Mouse (Mus musculus) forebrain, postnatal 0 days (tissue): Measurements from ENCODE around the gene Ptgs1. TPM values are rescaled to one million over a fixed set of nuclear protein-coding genes. Genes with fewer than 3 reads are reported as not detected.
A peak's percentile ranks its signal among the peaks of the same experiment; 100 is the strongest.

Experiments
- ATAC-seq: fragments of 200-750 bp; cut with Nextera tagmentation; 2 replicates; pipeline ENCODE4 v1.8.0; 2017; ENCODE audit warnings: mild to moderate bottlenecking, moderate library complexity
- DNase-seq: peaks from one replicate; pipeline ENCODE4 v3.0.0-alpha.2; 2015
- H3K27ac ChIP-seq: fragments of 300-500 bp; sonication (generic); 2 replicates; pipeline ENCODE4 v1.5.1; 2014; ENCODE audit warnings: low read depth, mild to moderate bottlenecking, antibody characterized with exemption, low read length, moderate library complexity, mixed read lengths
- H3K27me3 ChIP-seq: fragments of 300-500 bp; sonication (generic); 2 replicates; pipeline ENCODE4 v1.6.1; 2014; ENCODE audit warnings: mild to moderate bottlenecking, low read length, mixed read lengths; ENCODE audit not compliant: insufficient read depth
- H3K36me3 ChIP-seq: fragments of 300-500 bp; sonication (generic); 2 replicates; pipeline ENCODE4 v1.6.1; 2014; ENCODE audit warnings: mild to moderate bottlenecking, moderate library complexity; ENCODE audit not compliant: insufficient read depth
- H3K4me1 ChIP-seq: fragments of 300-500 bp; sonication (generic); 2 replicates; pipeline ENCODE4 v1.6.1; 2014; ENCODE audit warnings: antibody characterized with exemption; ENCODE audit not compliant: insufficient read depth
- H3K4me2 ChIP-seq: fragments of 300-500 bp; sonication (generic); 2 replicates; pipeline ENCODE4 v1.6.1; 2014; ENCODE audit warnings: low read depth, mild to moderate bottlenecking, moderate library complexity
- H3K4me3 ChIP-seq: fragments of 300-500 bp; sonication (generic); 2 replicates; pipeline ENCODE4 v1.5.1; 2014; ENCODE audit warnings: low read depth, low read length, mixed read lengths
- H3K9ac ChIP-seq: fragments of 300-500 bp; sonication (generic); 2 replicates; pipeline ENCODE4 v1.6.1; 2014; ENCODE audit warnings: mild to moderate bottlenecking
- H3K9me3 ChIP-seq: fragments of 300-500 bp; sonication (generic); 2 replicates; pipeline ENCODE4 v1.6.1; 2016; ENCODE audit warnings: low read length
- CTCF ChIP-seq: sonication (generic); IDR thresholded peaks from 2 replicates; pipeline ENCODE4 v1.5.1; 2016; ENCODE audit warnings: antibody characterized with exemption, control low read depth, low read depth
- WGBS: fragments of 180-500 bp; shearing (Covaris S2); extraction: QIAGEN DNeasy Blood & Tissue Kit; methylation state at CpG from one replicate; pipeline ENCODE4 v1.1.7; 2014; 5-methylcytosine and 5-hydroxymethylcytosine counted together
- polyA plus RNA-seq: library from polyadenylated mRNA; unstranded; fragments of >200 nt; fragmentation: Nextera tagmentation; extraction: Ambion mirVana; gene quantifications from 2 replicates; pipeline ENCODE4 v1.2.1, GENCODE M21; 2015
- total RNA-seq: library from RNA; depleted of rRNA; stranded (reverse); fragments of >200 nt; gene quantifications from 2 replicates; pipeline ENCODE4 v1.2.3, GENCODE M21; 2014

Gene Ptgs1
- total and polyA plus RNA-seq, 2 experiments from 2014 or later = 5.5 to 6.6 TPM

DNA sequence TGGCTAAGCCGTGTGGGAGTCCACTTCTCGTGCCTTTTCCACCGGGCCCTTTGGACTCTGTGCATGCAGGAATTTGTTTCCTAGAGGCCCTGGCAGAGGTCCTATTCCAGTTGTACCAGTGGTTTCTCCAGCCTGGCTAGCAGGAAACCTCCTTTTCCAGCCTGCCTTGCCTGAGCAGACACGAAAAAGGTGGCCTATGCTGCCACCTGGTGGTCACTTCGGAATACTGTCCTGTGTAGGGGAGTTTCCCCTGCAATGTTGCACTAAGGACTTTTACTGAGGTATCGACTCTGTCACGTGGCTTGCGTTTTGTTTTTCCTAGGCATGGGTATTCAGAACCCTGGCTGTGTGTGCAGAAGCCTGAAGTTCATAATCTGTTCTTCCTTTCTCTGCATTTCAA, 16.2 kb upstream of the Ptgs1 start:
- 6% methylated on average over 8 of the region's 8 CpGs for whole genome bisulfite sequencing
- Histone ChIP-seq H3K9ac (peak overlapping the region; percentile 2; the same call in 1 of the 2 replicates), H3K36me3 (no peaks in the 10 kb centered on the region), H3K9me3 (no peaks in the 10 kb centered on the region), H3K27me3 (peaks cover 18% of the 10 kb centered on the region; the same call in 1 of the 2 replicates), H3K4me1 (no peaks in the 10 kb centered on the region), H3K4me3 (no peak overlapping the region), H3K27ac (no peak overlapping the region), H3K4me2 (0 out of 2 replicates have a peak overlapping the region, but pooled peaks have one; percentile 18)
- DNase-seq (peak; percentile 93), ATAC-seq (peak; percentile 90)
- TF ChIP-seq CTCF = peak; percentile 96

DNA sequence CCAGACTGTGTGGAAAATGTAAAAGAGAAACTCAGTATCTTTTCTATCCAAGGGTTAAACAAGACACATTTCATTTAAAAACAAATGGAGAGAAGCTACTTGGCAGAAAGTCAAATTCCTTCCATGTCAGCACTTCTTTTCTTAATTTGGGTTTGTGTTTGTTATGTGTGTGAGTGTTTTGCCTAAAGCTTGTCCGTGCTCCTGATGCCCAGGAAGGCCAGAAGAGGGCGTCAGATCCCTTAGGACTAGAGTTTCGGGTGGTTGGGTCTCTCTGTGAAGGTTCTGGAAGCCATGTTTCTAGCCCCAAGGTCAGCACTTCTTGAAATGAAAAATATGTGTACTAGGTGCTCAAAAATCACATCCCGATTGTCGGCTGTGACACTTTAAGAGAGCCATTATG, 15.8 kb upstream of the Ptgs1 start:
- DNase-seq = no peak
- Histone ChIP-seq H3K27me3 (peaks cover 18% of the 10 kb centered on the region; the same call in 1 of the 2 replicates), H3K4me1 (no peaks in the 10 kb centered on the region), H3K4me2 (0 out of 2 replicates have a peak overlapping the region, but pooled peaks have one; percentile 18), H3K4me3 (no peak overlapping the region), H3K9me3 (no peaks in the 10 kb centered on the region), H3K9ac (peak overlapping the region; percentile 2; the same call in 1 of the 2 replicates), H3K27ac (no peak overlapping the region), H3K36me3 (no peaks in the 10 kb centered on the region)
- 52% methylated on average over 5 of the region's 5 CpGs for WGBS
- peak; percentile 36; the same call in 1 of the 2 replicates for ATAC-seq
- TF ChIP-seq CTCF = no peak

DNA sequence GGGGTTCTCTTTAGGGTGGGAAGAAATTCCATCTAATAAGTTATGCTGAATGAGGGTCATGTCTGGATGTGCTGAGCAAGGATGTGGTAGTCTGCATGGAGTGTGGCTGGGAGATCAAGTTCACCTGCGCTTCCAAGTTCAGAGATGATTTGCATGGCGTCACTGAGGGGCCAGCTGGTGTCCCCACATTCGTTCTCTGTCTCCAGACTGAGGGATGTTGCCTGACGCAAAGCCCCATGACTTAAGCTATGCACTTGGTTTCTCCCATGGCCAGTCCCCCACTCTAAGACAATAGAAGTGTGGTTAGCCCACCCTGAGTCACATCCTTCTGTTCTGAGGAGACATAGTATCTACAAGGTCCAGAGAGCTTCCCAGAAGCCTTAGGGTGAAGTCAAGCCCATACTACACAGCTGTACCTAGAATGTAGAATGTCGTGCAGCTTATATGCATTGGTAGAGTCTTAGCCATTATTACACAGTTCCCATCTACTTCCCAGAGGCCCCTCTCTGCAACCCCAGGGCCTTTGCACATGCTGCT, 15.0 kb upstream of the Ptgs1 start:
- DNase-seq (no peak), ATAC-seq (no peak)
- H3K4me3 ChIP-seq = no peak overlapping the region
- no peak overlapping the region for H3K4me2 ChIP-seq
- peaks cover 15% of the 10 kb centered on the region; the same call in 1 of the 2 replicates for H3K27me3 ChIP-seq
- H3K9me3 ChIP-seq = no peaks in the 10 kb centered on the region
- H3K27ac ChIP-seq = no peak overlapping the region
- H3K36me3 ChIP-seq = no peaks in the 10 kb centered on the region
- no peaks in the 10 kb centered on the region for H3K4me1 ChIP-seq
- no peak for TF ChIP-seq CTCF
- no peak overlapping the region for H3K9ac ChIP-seq
- 90% methylated on average over 5 of the region's 5 CpGs for whole genome bisulfite sequencing

DNA sequence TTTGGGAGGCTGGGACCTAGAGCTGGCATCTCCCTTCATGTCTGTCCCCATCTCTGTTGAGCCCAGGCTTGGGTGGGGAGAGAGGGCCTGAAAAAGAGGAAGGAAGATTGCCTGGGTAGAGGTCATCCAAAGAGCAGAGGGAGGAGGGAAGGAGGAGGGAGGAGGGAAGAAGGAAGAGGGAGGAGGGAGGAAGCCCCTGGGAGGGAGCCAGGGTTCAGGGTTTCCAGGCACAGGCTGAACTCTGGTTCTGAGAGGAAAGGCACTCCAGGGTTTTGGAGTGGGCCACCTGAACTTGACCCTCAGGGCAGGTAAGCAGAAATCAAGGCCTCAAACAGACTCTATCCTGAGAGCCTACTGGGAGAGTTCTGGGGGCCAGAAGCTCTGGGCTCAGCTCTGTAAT, 13.7 kb upstream of the Ptgs1 start:
- no peak overlapping the region for H3K4me3 ChIP-seq
- no peak for TF ChIP-seq CTCF
- H3K36me3 ChIP-seq = no peaks in the 10 kb centered on the region
- H3K9me3 ChIP-seq = no peaks in the 10 kb centered on the region
- H3K27me3 ChIP-seq = peaks cover 5% of the 10 kb centered on the region; the same call in 1 of the 2 replicates
- H3K4me2 ChIP-seq = no peak overlapping the region
- H3K9ac ChIP-seq = no peak overlapping the region
- ATAC-seq (no peak), DNase-seq (no peak)
- H3K4me1 ChIP-seq = no peaks in the 10 kb centered on the region
- no peak overlapping the region for H3K27ac ChIP-seq

DNA sequence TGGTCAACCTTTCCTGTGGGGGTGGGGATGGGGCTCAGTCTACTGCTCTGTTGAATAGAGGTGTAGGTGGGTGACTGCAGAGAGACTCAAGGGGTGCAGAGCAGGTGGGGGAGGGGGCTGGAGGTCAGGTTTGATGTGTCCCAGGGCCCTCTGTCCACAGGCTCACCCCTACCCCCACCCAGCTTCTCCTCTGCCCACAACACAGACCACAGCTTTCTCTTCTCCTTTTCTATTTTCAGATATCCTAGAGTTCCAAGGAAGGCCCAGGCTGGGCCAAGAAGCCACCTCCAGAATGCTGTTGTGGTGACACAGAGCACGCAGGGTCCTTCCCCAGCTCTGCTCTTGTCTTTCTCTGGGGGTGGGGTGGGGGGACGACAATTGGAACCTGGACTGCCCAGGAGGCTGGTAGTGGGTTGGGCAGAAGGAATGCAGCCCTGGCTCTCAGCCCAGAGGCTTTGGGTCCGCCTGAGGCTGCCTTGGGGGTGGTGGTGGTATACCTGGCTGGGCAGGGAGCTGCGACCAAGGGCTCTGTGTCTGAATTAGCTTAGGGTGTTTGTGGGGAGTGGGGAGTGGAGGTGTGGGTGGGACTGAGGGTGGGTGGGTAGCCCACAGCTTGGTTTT, 13.2 kb upstream of the Ptgs1 start:
- Histone ChIP-seq H3K27me3 (no peaks in the 10 kb centered on the region), H3K4me2 (no peak overlapping the region), H3K4me1 (no peaks in the 10 kb centered on the region), H3K9ac (no peak overlapping the region), H3K4me3 (no peak overlapping the region), H3K36me3 (no peaks in the 10 kb centered on the region), H3K27ac (no peak overlapping the region), H3K9me3 (no peaks in the 10 kb centered on the region)
- ATAC-seq = no peak
- no peak for TF ChIP-seq CTCF
- DNase-seq = no peak
- WGBS = 43% methylated on average over 4 of the region's 4 CpGs

DNA sequence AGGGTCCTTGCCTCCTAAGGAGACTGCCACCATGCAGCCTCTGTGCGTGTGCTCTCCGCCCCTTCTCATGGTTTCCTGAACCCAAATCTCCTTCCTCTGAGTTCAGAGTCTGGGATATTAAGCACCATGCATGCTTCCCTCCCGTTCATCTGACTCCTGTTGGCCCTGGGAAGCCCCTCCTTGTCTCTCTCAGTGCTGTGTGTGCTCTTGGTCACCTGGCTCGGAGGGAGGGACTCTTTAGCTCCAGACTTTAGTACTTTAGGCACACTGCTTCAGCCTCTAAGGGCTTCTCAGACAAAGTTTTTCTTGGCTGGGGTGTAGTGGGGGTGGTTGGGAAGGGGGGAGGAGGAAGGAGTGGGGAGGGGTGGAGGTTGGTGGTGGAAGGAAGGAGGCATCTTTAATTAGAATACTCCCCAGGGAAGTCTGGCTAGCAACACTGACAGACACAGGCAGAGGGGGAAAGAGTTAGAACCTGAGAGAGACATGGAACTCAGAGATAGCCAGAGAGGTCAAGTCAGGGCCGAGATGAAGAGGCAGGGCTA, 12.5 kb upstream of the Ptgs1 start:
- TF ChIP-seq CTCF = no peak
- no peaks in the 10 kb centered on the region for H3K4me1 ChIP-seq
- H3K4me3 ChIP-seq = no peak overlapping the region
- no peaks in the 10 kb centered on the region for H3K36me3 ChIP-seq
- no peak overlapping the region for H3K9ac ChIP-seq
- ATAC-seq (no peak), DNase-seq (no peak)
- 49% methylated on average over 5 of the region's 5 CpGs for WGBS
- H3K4me2 ChIP-seq = no peak overlapping the region
- no peak overlapping the region for H3K27ac ChIP-seq
- H3K9me3 ChIP-seq = no peaks in the 10 kb centered on the region
- H3K27me3 ChIP-seq = no peaks in the 10 kb centered on the region

DNA sequence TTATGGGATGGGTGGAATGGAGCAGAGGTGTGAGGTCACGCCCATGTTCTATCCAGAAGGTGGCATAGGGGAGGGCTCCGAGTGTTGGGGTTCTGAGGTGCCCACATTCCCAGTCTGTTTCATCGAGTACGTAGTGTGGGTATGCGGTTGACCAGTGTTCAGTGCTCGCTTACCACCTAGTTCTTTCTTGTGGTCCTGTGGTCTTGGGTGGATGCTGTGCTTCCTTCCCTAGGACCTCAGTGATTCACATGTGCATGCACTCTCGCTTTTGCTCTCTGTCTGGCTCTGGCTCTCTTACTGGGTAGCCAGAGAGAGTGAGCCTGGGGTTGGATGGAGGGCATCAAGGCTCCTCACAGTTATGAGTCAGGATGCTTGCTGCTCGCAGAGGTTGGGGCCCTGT, 10.1 kb upstream of the Ptgs1 start:
- ATAC-seq = no peak
- Histone ChIP-seq H3K4me1 (no peaks in the 10 kb centered on the region), H3K9me3 (no peaks in the 10 kb centered on the region), H3K4me2 (no peak overlapping the region), H3K27me3 (no peaks in the 10 kb centered on the region), H3K36me3 (no peaks in the 10 kb centered on the region), H3K27ac (no peak overlapping the region), H3K4me3 (no peak overlapping the region), H3K9ac (no peak overlapping the region)
- no peak for DNase-seq
- no peak for TF ChIP-seq CTCF
- 90% methylated on average over 8 of the region's 8 CpGs for WGBS
